Mouse (Mus musculus): Measurements from ENCODE around the gene Chordc1.
A peak's percentile ranks its signal among the peaks of the same experiment; 100 is the strongest.
"Not testable (repeated sequence)": the region's sequence is repeated elsewhere in the genome, so short reads cannot be mapped to it uniquely, and the experiment has no call there.

Chordc1 gene

GRCm38 (mm10) chr9:18291571-18292429 lies at the start of gene Chordc1:
Gene Chordc1, plus strand, starts transcription at chr9:18292125.
- peak; percentile 94 for DNase-seq (ENCODE audit: low spot score)

- DNase-seq (ENCODE audit: low spot score): no peak
Observed at GRCm38 (mm10) chr9:18275901-18276300, 16.0 kb upstream of the Chordc1 start.

DNA sequence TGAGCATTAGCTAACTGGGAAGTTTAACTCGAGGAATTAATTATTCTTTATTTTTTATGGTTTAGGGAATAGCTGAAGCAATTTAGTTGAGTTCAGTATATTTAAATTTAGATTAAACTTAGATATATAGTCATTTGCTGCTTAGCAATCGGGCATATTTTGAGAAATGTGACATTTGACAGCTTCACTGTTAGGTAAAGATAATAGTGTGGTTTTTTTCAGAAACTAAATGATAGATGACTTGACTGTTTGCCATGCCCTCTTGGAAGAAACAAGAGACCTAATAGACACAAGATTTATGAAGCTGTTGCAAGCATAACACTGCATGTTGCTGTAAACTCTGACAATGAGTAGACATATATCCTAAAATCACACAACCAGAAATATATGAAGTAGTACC lies 15.1 kb upstream of the Chordc1 start:
- no peak for DNase-seq (ENCODE audit: low spot score)

DNA sequence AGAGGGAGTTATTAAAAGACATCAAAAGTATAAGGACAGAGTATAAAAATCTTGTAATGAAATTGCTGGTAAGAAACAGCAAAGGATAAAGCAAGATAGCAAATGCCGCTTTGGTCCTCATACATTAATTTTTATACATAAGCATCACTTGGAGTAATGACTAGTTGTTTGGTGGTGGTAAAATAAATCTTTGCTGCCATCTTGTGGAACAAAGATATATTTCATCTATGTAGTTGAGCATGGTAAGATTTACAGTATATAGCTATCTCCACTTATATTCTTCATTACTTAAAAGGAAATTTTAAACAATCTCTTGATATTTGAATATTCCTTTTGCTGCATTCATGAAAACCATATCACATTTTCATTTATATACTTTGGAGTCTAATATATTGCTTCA lies 14.4 kb upstream of the Chordc1 start:
- no peak for DNase-seq (ENCODE audit: low spot score)

- not testable (repeated sequence) for DNase-seq (ENCODE audit: low spot score)
Observed at GRCm38 (mm10) chr9:18278693-18279092, 13.2 kb upstream of the Chordc1 start.

DNA sequence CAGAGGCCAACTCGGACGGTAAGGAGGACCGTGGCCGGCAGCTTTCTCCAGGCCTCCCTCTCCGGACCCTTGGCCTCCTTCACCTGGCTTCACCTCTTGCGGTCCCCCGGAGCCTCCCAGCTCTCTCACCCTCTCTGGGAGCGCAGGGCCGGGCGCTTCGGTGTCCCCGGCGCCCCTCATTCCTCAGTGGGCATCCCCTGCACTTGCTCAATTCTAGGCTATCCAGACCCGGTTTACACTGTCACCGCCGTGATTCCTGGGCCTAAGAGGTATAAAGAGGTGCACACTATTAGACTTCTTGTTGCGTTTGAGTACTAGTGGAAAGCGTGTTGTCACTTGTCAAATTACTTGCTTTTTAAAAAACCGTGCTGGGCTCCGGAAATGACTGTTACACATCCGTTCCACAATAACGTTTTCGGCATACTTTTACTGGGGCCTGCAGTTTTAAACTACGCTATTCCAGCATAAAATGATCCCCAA lies 558 bp downstream of the Chordc1 start:
- DNase-seq (ENCODE audit: low spot score): no peak

DNA sequence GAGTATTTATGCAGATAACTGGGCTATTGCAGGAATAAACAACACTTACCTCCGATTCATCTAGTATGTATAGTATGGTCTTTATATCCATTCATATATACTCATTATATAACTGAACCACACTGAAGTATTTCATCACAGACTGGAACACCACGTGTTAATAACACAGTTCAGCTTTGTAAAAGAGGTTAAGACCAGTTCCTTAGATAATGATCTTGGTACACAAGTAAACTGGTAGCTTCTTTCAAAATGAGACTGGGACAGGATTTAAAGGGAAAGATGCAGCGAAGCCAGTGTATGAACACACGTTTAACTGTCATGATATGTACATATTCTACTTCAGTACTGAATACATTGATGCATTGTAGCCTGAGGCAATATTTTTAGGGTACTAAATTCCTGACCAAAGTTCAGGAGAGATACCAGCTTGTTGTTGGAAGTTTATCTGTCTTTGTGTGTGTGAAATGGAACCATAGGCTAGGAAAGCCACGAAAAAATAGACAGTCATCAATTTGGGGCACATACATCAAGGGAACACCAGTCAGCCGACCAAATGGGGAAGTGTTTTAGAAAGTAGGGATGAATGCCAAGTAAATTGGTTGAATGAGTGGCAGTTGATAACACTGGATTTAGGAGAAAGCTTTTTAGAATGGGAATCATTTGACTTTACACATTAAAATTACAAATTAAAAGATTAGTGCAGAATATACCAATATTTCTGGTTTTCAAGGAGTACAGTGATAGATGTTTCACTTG lies 1.3 kb downstream of the Chordc1 start:
- DNase-seq (ENCODE audit: low spot score): no peak

- DNase-seq (ENCODE audit: low spot score): no peak
Observed at GRCm38 (mm10) chr9:18298301-18298700, 6.4 kb downstream of the Chordc1 start.

DNA sequence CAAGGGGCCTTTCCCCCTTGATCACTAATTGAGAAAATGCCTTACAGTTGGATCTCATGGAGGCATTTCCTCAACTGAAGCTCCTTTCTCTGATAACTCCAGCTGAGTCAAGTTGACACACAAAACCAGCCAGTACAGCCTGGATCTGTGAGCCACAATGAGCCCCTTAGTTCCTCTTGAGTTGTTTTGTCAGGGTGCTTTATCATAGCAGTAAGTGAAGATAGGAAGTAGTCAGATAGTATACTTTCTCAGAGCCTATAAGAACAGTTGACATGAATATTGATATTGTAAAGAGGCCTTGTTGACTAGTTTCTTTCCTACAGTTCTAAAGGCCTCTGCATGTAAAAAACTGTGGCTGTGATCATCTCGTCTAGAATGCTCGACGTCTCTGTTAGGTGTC lies 28.1 kb downstream of the Chordc1 start:
- no peak for DNase-seq (ENCODE audit: low spot score)

All from yolk sac, embryonic 10.5 days (tissue).